Mouse (Mus musculus) C2C12 (cell line): Measurements from ENCODE around the gene Spon1.

Experiments used
- MAX ChIP-seq: IDR thresholded peaks from one replicate; pipeline ENCODE4 v1.6.1; 2011; ENCODE audit warnings: mild to moderate bottlenecking, control low read depth
- MYOG ChIP-seq: IDR thresholded peaks from one replicate; pipeline ENCODE4 v1.6.1; 2011; ENCODE audit not compliant: control insufficient read depth, insufficient read length; ENCODE audit errors: extremely low read depth

DNA sequence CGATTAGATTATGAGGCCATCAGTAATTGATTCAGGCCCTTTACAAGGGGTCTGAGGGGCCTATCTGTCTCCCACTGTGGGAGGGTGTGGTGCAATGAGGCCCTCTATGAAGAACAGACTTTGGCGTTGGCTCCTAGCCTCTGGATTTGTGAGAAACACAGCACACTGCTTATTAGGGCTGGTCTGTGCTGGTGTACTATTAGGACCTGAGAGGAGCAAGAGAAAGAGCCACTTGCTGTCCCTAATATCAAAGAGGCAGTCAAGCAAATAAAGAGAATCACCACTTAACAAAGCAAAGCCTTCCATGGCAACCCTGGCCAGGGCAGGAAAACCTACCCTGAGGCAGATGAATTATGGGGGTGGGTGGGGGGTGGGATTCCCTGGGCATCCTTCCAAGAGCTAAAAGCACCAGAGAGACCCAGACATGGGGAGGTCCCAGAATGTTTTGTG, 62.3 kb downstream of the Spon1 start:
- TF ChIP-seq MAX (no peak), MYOG (no peak)
